17 mouse cellular contexts compared by ENCODE assay signal in genomic region chr10:105850286-105850685, GRCm38 (mm10). TPM values are rescaled to one million over a fixed set of nuclear protein-coding genes. Genes with fewer than 3 reads are reported as not detected.
DNase-seq lines count a peak whose midpoint lies in the region; ATAC-seq and TF ChIP-seq lines count a peak whose summit lies in the region.
"Had no signal": no experiment of that assay in that cellular context is flagged by ENCODE, and none has a peak within 500 bp of the region (broad histone marks: within the 10 kb centered on the region; RNA-seq: fewer than 3 reads in every experiment).

No protein-coding gene starts in this region.

- no peaks in the 10 kb centered on the region for H3K9me3 ChIP-seq in forebrain, embryonic 13.5 days (replicated peaks)
- no peaks in the 10 kb centered on the region for H3K9me3 ChIP-seq in forebrain, embryonic 15.5 days
- H3K9me3 ChIP-seq in midbrain, postnatal 0 days (ENCODE audit: low read length): no peaks in the 10 kb centered on the region
- no peaks in the 10 kb centered on the region for H3K9me3 ChIP-seq in midbrain, embryonic 16.5 days (replicated peaks; ENCODE audit: control insufficient read depth, low read length, poor library complexity, severe bottlenecking)
- H3K9me3 ChIP-seq: embryonic facial prominence, embryonic 13.5 days had no signal

- 0 out of 2 replicates have a peak, but pooled peaks have one; percentile 16 for ATAC-seq in forebrain, embryonic 13.5 days
- no peak for ATAC-seq in forebrain, embryonic 15.5 days (replicated peaks)
- no peak for ATAC-seq in midbrain, postnatal 0 days (ENCODE audit: low FRiP score)
- ATAC-seq in midbrain, embryonic 16.5 days: no peak
- ATAC-seq: lung, postnatal 0 days had no signal

- H3K4me2 ChIP-seq in forebrain, embryonic 13.5 days: no peak overlapping the region
- no peak overlapping the region for H3K4me2 ChIP-seq in forebrain, embryonic 15.5 days (replicated peaks)
- H3K4me2 ChIP-seq in midbrain, postnatal 0 days (ENCODE audit: low read depth, low read length, poor library complexity, severe bottlenecking): no peak overlapping the region
- H3K4me2 ChIP-seq in midbrain, embryonic 16.5 days (ENCODE audit: low read length): no peak overlapping the region
- H3K4me2 ChIP-seq: embryonic facial prominence, embryonic 13.5 days had no signal

- DNase-seq in midbrain, postnatal 0 days (ENCODE audit: low spot score): peak; percentile 28
- peak; percentile 49 for DNase-seq in cerebellum, adult 9-10 months
- no peak for DNase-seq in kidney, postnatal 14 days
- DNase-seq in thymus, postnatal 36 days: no peak
- DNase-seq: adrenal gland, adult 8-10 months; heart, postnatal 4 days; kidney, adult 18-20 months; kidney, postnatal 10 days; midbrain, embryonic 14.5 days; thymus, postnatal 14 days had no signal

- H3K27ac ChIP-seq in forebrain, embryonic 13.5 days: no peak overlapping the region
- H3K27ac ChIP-seq in forebrain, embryonic 15.5 days (replicated peaks): no peak overlapping the region
- H3K27ac ChIP-seq in midbrain, postnatal 0 days (ENCODE audit: low read depth, low read length): no peak overlapping the region
- no peak overlapping the region for H3K27ac ChIP-seq in midbrain, embryonic 16.5 days (ENCODE audit: low read length)
- H3K27ac ChIP-seq: embryonic facial prominence, embryonic 13.5 days; liver, embryonic 14.5 days had no signal

- no peak overlapping the region for H3K4me3 ChIP-seq in forebrain, embryonic 13.5 days
- H3K4me3 ChIP-seq in forebrain, embryonic 15.5 days: no peak overlapping the region
- no peak overlapping the region for H3K4me3 ChIP-seq in midbrain, postnatal 0 days (ENCODE audit: low read depth, low read length)
- H3K4me3 ChIP-seq in midbrain, embryonic 16.5 days (ENCODE audit: low read depth, low read length): no peak overlapping the region
- H3K4me3 ChIP-seq: embryonic facial prominence, embryonic 13.5 days had no signal

- WGBS in forebrain, embryonic 13.5 days: 89% methylated on average over 5 of the region's 5 CpGs
- 86% methylated on average over 5 of the region's 5 CpGs for WGBS in forebrain, embryonic 15.5 days
- WGBS in midbrain, postnatal 0 days: 83% methylated on average over 5 of the region's 5 CpGs
- 87% methylated on average over 5 of the region's 5 CpGs for WGBS in midbrain, embryonic 16.5 days

- peaks cover 55% of the 10 kb centered on the region for H3K36me3 ChIP-seq in forebrain, embryonic 13.5 days (ENCODE audit: poor library complexity, severe bottlenecking)
- peaks cover 48% of the 10 kb centered on the region for H3K36me3 ChIP-seq in forebrain, embryonic 15.5 days
- H3K36me3 ChIP-seq in midbrain, postnatal 0 days (ENCODE audit: insufficient read depth, low read length): peaks cover 28% of the 10 kb centered on the region
- H3K36me3 ChIP-seq in midbrain, embryonic 16.5 days (ENCODE audit: control insufficient read depth, insufficient read depth, low read length): peaks cover 25% of the 10 kb centered on the region

- H3K27me3 ChIP-seq in forebrain, embryonic 13.5 days: no peaks in the 10 kb centered on the region
- H3K27me3 ChIP-seq in forebrain, embryonic 15.5 days: no peaks in the 10 kb centered on the region
- no peaks in the 10 kb centered on the region for H3K27me3 ChIP-seq in midbrain, postnatal 0 days (ENCODE audit: insufficient read depth, low read length)
- no peaks in the 10 kb centered on the region for H3K27me3 ChIP-seq in midbrain, embryonic 16.5 days (ENCODE audit: control insufficient read depth, insufficient read depth, low read depth, low read length)
- H3K27me3 ChIP-seq: CH12.LX; embryonic facial prominence, embryonic 13.5 days had no signal

- H3K4me1 ChIP-seq in forebrain, embryonic 13.5 days: no peaks in the 10 kb centered on the region
- no peaks in the 10 kb centered on the region for H3K4me1 ChIP-seq in forebrain, embryonic 15.5 days
- no peaks in the 10 kb centered on the region for H3K4me1 ChIP-seq in midbrain, postnatal 0 days (ENCODE audit: insufficient read depth, low read length)
- H3K4me1 ChIP-seq in midbrain, embryonic 16.5 days (ENCODE audit: control insufficient read depth, insufficient read depth, low read length): no peaks in the 10 kb centered on the region
- H3K4me1 ChIP-seq: embryonic facial prominence, embryonic 13.5 days had no signal

- peak; percentile 41 for TF ChIP-seq CTCF in midbrain, postnatal 0 days (IDR thresholded peaks at IDR 0.05)

- H3K9ac ChIP-seq in forebrain, embryonic 13.5 days: no peak overlapping the region
- no peak overlapping the region for H3K9ac ChIP-seq in forebrain, embryonic 15.5 days (replicated peaks)
- H3K9ac ChIP-seq in midbrain, postnatal 0 days (replicated peaks; ENCODE audit: low read length, poor library complexity, severe bottlenecking): no peak overlapping the region
- H3K9ac ChIP-seq in midbrain, embryonic 16.5 days (ENCODE audit: low read depth, low read length): no peak overlapping the region
- H3K9ac ChIP-seq: embryonic facial prominence, embryonic 13.5 days; liver, embryonic 14.5 days had no signal

RNA-seq across cellular contexts. Expression of gene Mettl25, which starts 9.1 kb away (rescaled TPM):
- 12.4 and 12.8 TPM in 2 replicates for polyA plus RNA-seq in forebrain, embryonic 13.5 days (2015; fragmentation: Nextera tagmentation; extraction: Ambion mirVana)
- polyA plus RNA-seq in forebrain, embryonic 15.5 days (2015; fragmentation: Nextera tagmentation; extraction: Ambion mirVana): 13.1 and 13.5 TPM in 2 replicates
- 20.1 and 29.7 TPM in 2 replicates for total RNA-seq in midbrain, postnatal 0 days (2014; rRNA removed)
- polyA plus RNA-seq in midbrain, postnatal 0 days (2015; fragmentation: Nextera tagmentation; extraction: Ambion mirVana): 17.2 and 17.7 TPM in 2 replicates
- polyA plus RNA-seq in midbrain, embryonic 16.5 days (2015; fragmentation: Nextera tagmentation; extraction: Ambion mirVana): 15.5 and 15.8 TPM in 2 replicates

RNA-seq across cellular contexts. Expression of gene Ccdc59, which starts 9.4 kb away (rescaled TPM):
- polyA plus RNA-seq in forebrain, embryonic 13.5 days (2015; fragmentation: Nextera tagmentation; extraction: Ambion mirVana): 53.4 and 60.1 TPM in 2 replicates
- 45.4 and 51.5 TPM in 2 replicates for polyA plus RNA-seq in forebrain, embryonic 15.5 days (2015; fragmentation: Nextera tagmentation; extraction: Ambion mirVana)
- total RNA-seq in midbrain, postnatal 0 days (2014; rRNA removed): 13.0 and 19.0 TPM in 2 replicates
- polyA plus RNA-seq in midbrain, postnatal 0 days (2015; fragmentation: Nextera tagmentation; extraction: Ambion mirVana): 41.0 and 46.4 TPM in 2 replicates
- 40.3 and 46.8 TPM in 2 replicates for polyA plus RNA-seq in midbrain, embryonic 16.5 days (2015; fragmentation: Nextera tagmentation; extraction: Ambion mirVana)

Comparison
In these comparisons a context has a peak if more than half of its experiments do, and no peak if none do; other contexts are left out.
1. DNase-seq: peak in midbrain, postnatal 0 days (single experiment) and cerebellum, adult 9-10 months (single experiment); none in kidney, postnatal 14 days (single experiment) and thymus, postnatal 36 days (0 of 2).